Comparison of ENCODE assay signal across 8 mouse cellular contexts in genomic region chr19:3850847-3851469, GRCm38 (mm10). TPM values are rescaled to one million over a fixed set of nuclear protein-coding genes. Genes with fewer than 3 reads are reported as not detected.
DNase-seq lines count a peak whose midpoint lies in the region; ATAC-seq lines count a peak whose summit lies in the region.

No protein-coding gene starts in this region.

- H3K4me3 ChIP-seq in brown adipose tissue, adult 24 weeks (ENCODE audit: insufficient read depth, low read depth, low read length) = peak overlapping the region; percentile 68
- H3K4me3 ChIP-seq in forebrain, embryonic 14.5 days (ENCODE audit: low read depth, low read length) = peak overlapping the region; percentile 89
- H3K4me3 ChIP-seq in kidney, embryonic 16.5 days (ENCODE audit: low read length) = peak overlapping the region; percentile 65
- H3K4me3 ChIP-seq in stomach, embryonic 16.5 days (replicated peaks; ENCODE audit: low read length) = peak overlapping the region; percentile 89

- peaks cover 3% of the 10 kb centered on the region; the same call in 1 of the 2 replicates for H3K4me1 ChIP-seq in brown adipose tissue, adult 24 weeks (ENCODE audit: control insufficient read depth, insufficient read depth, insufficient read length, low read length)
- H3K4me1 ChIP-seq in forebrain, embryonic 14.5 days (ENCODE audit: control insufficient read depth, insufficient read depth, low read length) = peaks cover 21% of the 10 kb centered on the region
- H3K4me1 ChIP-seq in kidney, embryonic 16.5 days (ENCODE audit: insufficient read depth, low read length) = peaks cover 39% of the 10 kb centered on the region
- peaks cover 21% of the 10 kb centered on the region for H3K4me1 ChIP-seq in stomach, embryonic 16.5 days (ENCODE audit: control insufficient read depth, insufficient read depth, low read length)

- peak; percentile 0; the same call in 1 of the 2 replicates for ATAC-seq in forebrain, embryonic 14.5 days
- 0 out of 2 replicates have a peak, but pooled peaks have one; percentile 6 for ATAC-seq in kidney, embryonic 16.5 days (ENCODE audit: low FRiP score, low TSS enrichment)
- ATAC-seq in stomach, embryonic 16.5 days (ENCODE audit: insufficient read depth, low FRiP score) = peak; percentile 5; the same call in 1 of the 2 replicates

- no peaks in the 10 kb centered on the region for H3K36me3 ChIP-seq in forebrain, embryonic 14.5 days (ENCODE audit: control insufficient read depth, insufficient read depth, low read length)
- no peaks in the 10 kb centered on the region for H3K36me3 ChIP-seq in kidney, embryonic 16.5 days (ENCODE audit: insufficient read depth, low read length)
- no peaks in the 10 kb centered on the region for H3K36me3 ChIP-seq in stomach, embryonic 16.5 days (ENCODE audit: control insufficient read depth, insufficient read depth, low read length)

- intact Hi-C loops in gastrocnemius, postnatal 14 days (cut with DNase I; ENCODE audit: low total_unique reads) = no loop called here

- H3K27ac ChIP-seq in brown adipose tissue, adult 24 weeks (replicated peaks; ENCODE audit: low read depth, low read length) = no peak overlapping the region
- H3K27ac ChIP-seq in forebrain, embryonic 14.5 days (ENCODE audit: low read depth, low read length) = peak overlapping the region; percentile 52; the same call in 1 of the 2 replicates
- H3K27ac ChIP-seq in kidney, embryonic 16.5 days (ENCODE audit: low read length) = peak overlapping the region; percentile 68
- peak overlapping the region; percentile 71 for H3K27ac ChIP-seq in stomach, embryonic 16.5 days (ENCODE audit: low read length)

- WGBS in forebrain, embryonic 14.5 days = 13% methylated on average over 19 of the region's 19 CpGs
- 5% methylated on average over 19 of the region's 19 CpGs for WGBS in kidney, embryonic 16.5 days
- WGBS in stomach, embryonic 16.5 days = 7% methylated on average over 19 of the region's 19 CpGs

- no peaks in the 10 kb centered on the region for H3K9me3 ChIP-seq in forebrain, embryonic 14.5 days (replicated peaks; ENCODE audit: control insufficient read depth, low read length)
- H3K9me3 ChIP-seq in kidney, embryonic 16.5 days (ENCODE audit: low read length) = no peaks in the 10 kb centered on the region
- H3K9me3 ChIP-seq in stomach, embryonic 16.5 days (replicated peaks; ENCODE audit: control insufficient read depth, low read length) = no peaks in the 10 kb centered on the region

- peak; percentile 10 for DNase-seq in gastrocnemius, postnatal 14 days
- DNase-seq in gastrocnemius, adult 8-10 months (ENCODE audit: low spot score in 2 of 2) = no peak
- DNase-seq in CD4-positive helper T cell, adult 2 months (ENCODE audit: low read depth, low spot score) = peak; percentile 44
- no peak for DNase-seq in forebrain, embryonic 14.5 days (ENCODE audit: low spot score)
- peak; percentile 44 for DNase-seq in lung, postnatal 25 days (ENCODE audit: low spot score)

- H3K27me3 ChIP-seq in forebrain, embryonic 14.5 days (replicated peaks; ENCODE audit: control insufficient read depth, insufficient read depth, low read length) = no peaks in the 10 kb centered on the region
- H3K27me3 ChIP-seq in kidney, embryonic 16.5 days (ENCODE audit: insufficient read depth, low read length) = no peaks in the 10 kb centered on the region
- H3K27me3 ChIP-seq in stomach, embryonic 16.5 days (ENCODE audit: control insufficient read depth, insufficient read depth, low read length) = no peaks in the 10 kb centered on the region

- peak overlapping the region; percentile 42 for H3K9ac ChIP-seq in forebrain, embryonic 14.5 days (ENCODE audit: low read length)
- peak overlapping the region; percentile 69 for H3K9ac ChIP-seq in kidney, embryonic 16.5 days (replicated peaks; ENCODE audit: low read length)
- H3K9ac ChIP-seq in stomach, embryonic 16.5 days (ENCODE audit: low read length) = peak overlapping the region; percentile 72

- H3K4me2 ChIP-seq in forebrain, embryonic 14.5 days (ENCODE audit: low read length) = peak overlapping the region; percentile 68
- H3K4me2 ChIP-seq in kidney, embryonic 16.5 days (replicated peaks; ENCODE audit: low read depth, low read length) = peak overlapping the region; percentile 79
- peak overlapping the region; percentile 82 for H3K4me2 ChIP-seq in stomach, embryonic 16.5 days (ENCODE audit: low read depth, low read length)

RNA-seq across cellular contexts. Expression of gene Chka, which starts 0.6 kb away (rescaled TPM):
- 1 to 10 TPM; 3.5 to 4.5 TPM for total RNA-seq in gastrocnemius, postnatal 14 days (2021)
- total RNA-seq in gastrocnemius, adult 8-10 months (2022) = 1 to 10 TPM in 3 of 4 experiments, under 1 TPM in 1; 0.97 to 1.6 (median 1.2) TPM
- 6.9 and 11.2 TPM in 2 replicates for polyA plus RNA-seq in brown adipose tissue, adult 24 weeks (2012; ENCODE audit: insufficient read depth, insufficient read length, missing spikeins)
- 32.0 and 49.5 TPM in 2 replicates for polyA plus RNA-seq in forebrain, embryonic 14.5 days (2014; fragmentation: Nextera tagmentation; extraction: Ambion mirVana)
- polyA plus RNA-seq in kidney, embryonic 16.5 days (2015; fragmentation: Nextera tagmentation; extraction: Ambion mirVana) = 58.0 and 65.6 TPM in 2 replicates
- polyA plus RNA-seq in stomach, embryonic 16.5 days (2015; fragmentation: Nextera tagmentation; extraction: Ambion mirVana) = 42.2 and 44.4 TPM in 2 replicates

RNA-seq across cellular contexts. Expression of gene Tcirg1, which starts 56.0 kb away (rescaled TPM):
- total RNA-seq in gastrocnemius, postnatal 14 days (2021) = 1 to 10 TPM; 7.3 to 8.5 TPM
- 1 to 10 TPM; 2.2 to 5.1 (median 3.0) TPM for total RNA-seq in gastrocnemius, adult 8-10 months (2022)
- 5.3 and 7.7 TPM in 2 replicates for polyA plus RNA-seq in brown adipose tissue, adult 24 weeks (2012; ENCODE audit: insufficient read depth, insufficient read length, missing spikeins)
- 5.8 and 9.1 TPM in 2 replicates for polyA plus RNA-seq in forebrain, embryonic 14.5 days (2014; fragmentation: Nextera tagmentation; extraction: Ambion mirVana)
- 56.1 and 62.7 TPM in 2 replicates for polyA plus RNA-seq in kidney, embryonic 16.5 days (2015; fragmentation: Nextera tagmentation; extraction: Ambion mirVana)
- polyA plus RNA-seq in stomach, embryonic 16.5 days (2015; fragmentation: Nextera tagmentation; extraction: Ambion mirVana) = 43.1 and 46.6 TPM in 2 replicates

Comparison
In these comparisons a context has a peak if more than half of its experiments do, and no peak if none do; other contexts are left out.
1. DNase-seq: peak in gastrocnemius, postnatal 14 days (single experiment), CD4-positive helper T cell, adult 2 months (single experiment) and lung, postnatal 25 days (single experiment); none in gastrocnemius, adult 8-10 months (0 of 2) and forebrain, embryonic 14.5 days (single experiment).
2. Peak in every context shown above with its lines, with median percentiles within 50 percentile points of each other: H3K4me3 ChIP-seq, ATAC-seq, H3K4me2 ChIP-seq and H3K9ac ChIP-seq.